11 mouse cellular contexts compared by ENCODE assay signal in genomic region chr6:83510210-83510609, GRCm38 (mm10). TPM values are rescaled to one million over a fixed set of nuclear protein-coding genes. Genes with fewer than 3 reads are reported as not detected.
A peak's percentile ranks its signal among the peaks of the same experiment; 100 is the strongest.
DNase-seq lines count a peak whose midpoint lies in the region; ATAC-seq and TF ChIP-seq lines count a peak whose summit lies in the region.
"Had no signal": no experiment of that assay in that cellular context is flagged by ENCODE, and none has a peak within 500 bp of the region (broad histone marks: within the 10 kb centered on the region; RNA-seq: fewer than 3 reads in every experiment).

No protein-coding gene starts in this region.

- no peak overlapping the region for H3K4me2 ChIP-seq in intestine, postnatal 0 days (replicated peaks; ENCODE audit: low read depth)
- no peak overlapping the region for H3K4me2 ChIP-seq in intestine, embryonic 15.5 days (replicated peaks)
- no peak overlapping the region for H3K4me2 ChIP-seq in liver, postnatal 0 days (ENCODE audit: low read depth, low read length)
- no peak overlapping the region for H3K4me2 ChIP-seq in liver, embryonic 11.5 days
- H3K4me2 ChIP-seq: embryonic facial prominence, embryonic 12.5 days; forebrain, embryonic 12.5 days had no signal

- no peak overlapping the region for H3K27ac ChIP-seq in intestine, postnatal 0 days (ENCODE audit: low read depth, low read length)
- H3K27ac ChIP-seq in intestine, embryonic 15.5 days: no peak overlapping the region
- no peak overlapping the region for H3K27ac ChIP-seq in liver, postnatal 0 days (ENCODE audit: low read depth)
- no peak overlapping the region for H3K27ac ChIP-seq in liver, embryonic 11.5 days (ENCODE audit: low read depth, low read length)
- H3K27ac ChIP-seq: embryonic facial prominence, embryonic 12.5 days; forebrain, embryonic 12.5 days had no signal

- no peaks in the 10 kb centered on the region; the same call in 1 of the 2 replicates for H3K27me3 ChIP-seq in intestine, postnatal 0 days (replicated peaks; ENCODE audit: control insufficient read depth, insufficient read depth, low read length)
- no peaks in the 10 kb centered on the region for H3K27me3 ChIP-seq in intestine, embryonic 15.5 days (replicated peaks)
- no peaks in the 10 kb centered on the region for H3K27me3 ChIP-seq in liver, postnatal 0 days (ENCODE audit: insufficient read depth, low read length)
- H3K27me3 ChIP-seq in liver, embryonic 11.5 days (replicated peaks; ENCODE audit: control insufficient read depth, insufficient read depth, low read length): no peaks in the 10 kb centered on the region
- H3K27me3 ChIP-seq: embryonic facial prominence, embryonic 12.5 days; forebrain, embryonic 12.5 days had no signal

- no peak overlapping the region for H3K4me3 ChIP-seq in intestine, postnatal 0 days (ENCODE audit: low read depth, low read length)
- H3K4me3 ChIP-seq in intestine, embryonic 15.5 days (replicated peaks): no peak overlapping the region
- H3K4me3 ChIP-seq in liver, postnatal 0 days (ENCODE audit: low read depth, low read length): no peak overlapping the region
- no peak overlapping the region for H3K4me3 ChIP-seq in liver, embryonic 11.5 days (ENCODE audit: low read depth, low read length)
- H3K4me3 ChIP-seq: embryonic facial prominence, embryonic 12.5 days; forebrain, embryonic 12.5 days had no signal

- TF ChIP-seq EP300 in liver, postnatal 0 days (IDR thresholded peaks at IDR 0.05; ENCODE audit: low read depth): no peak

- no peak for ATAC-seq in cerebellum, adult (ENCODE audit: insufficient number of reproducible peaks, low FRiP score, low TSS enrichment)
- no peak for ATAC-seq in intestine, postnatal 0 days
- ATAC-seq in intestine, embryonic 15.5 days: no peak
- ATAC-seq in liver, postnatal 0 days: no peak
- ATAC-seq in liver, embryonic 11.5 days (replicated peaks; ENCODE audit: low FRiP score): no peak

- H3K9ac ChIP-seq in intestine, postnatal 0 days (ENCODE audit: low read depth, low read length): no peak overlapping the region
- no peak overlapping the region for H3K9ac ChIP-seq in intestine, embryonic 15.5 days
- H3K9ac ChIP-seq in liver, postnatal 0 days (replicated peaks): no peak overlapping the region
- H3K9ac ChIP-seq in liver, embryonic 11.5 days (ENCODE audit: low read depth, low read length): no peak overlapping the region
- H3K9ac ChIP-seq: embryonic facial prominence, embryonic 12.5 days; forebrain, embryonic 12.5 days had no signal

- no peaks in the 10 kb centered on the region for H3K36me3 ChIP-seq in intestine, postnatal 0 days (ENCODE audit: control insufficient read depth, insufficient read depth)
- H3K36me3 ChIP-seq in intestine, embryonic 15.5 days: no peaks in the 10 kb centered on the region
- H3K36me3 ChIP-seq in liver, postnatal 0 days (replicated peaks; ENCODE audit: insufficient read depth, low read length): no peaks in the 10 kb centered on the region
- H3K36me3 ChIP-seq in liver, embryonic 11.5 days (ENCODE audit: control insufficient read depth, insufficient read depth, low read length): no peaks in the 10 kb centered on the region
- H3K36me3 ChIP-seq: embryonic facial prominence, embryonic 12.5 days; forebrain, embryonic 12.5 days had no signal

- no peaks in the 10 kb centered on the region for H3K9me3 ChIP-seq in intestine, postnatal 0 days (ENCODE audit: control insufficient read depth)
- H3K9me3 ChIP-seq in intestine, embryonic 15.5 days: no peaks in the 10 kb centered on the region
- no peaks in the 10 kb centered on the region for H3K9me3 ChIP-seq in liver, postnatal 0 days (ENCODE audit: low read length)
- H3K9me3 ChIP-seq in liver, embryonic 11.5 days (ENCODE audit: control insufficient read depth, low read length): no peaks in the 10 kb centered on the region
- H3K9me3 ChIP-seq: embryonic facial prominence, embryonic 12.5 days; forebrain, embryonic 12.5 days had no signal

- H3K4me1 ChIP-seq in intestine, postnatal 0 days (replicated peaks; ENCODE audit: control insufficient read depth, insufficient read depth, low read length): no peaks in the 10 kb centered on the region
- peaks cover 4% of the 10 kb centered on the region; the same call in 1 of the 2 replicates for H3K4me1 ChIP-seq in intestine, embryonic 15.5 days (replicated peaks)
- H3K4me1 ChIP-seq in liver, postnatal 0 days (ENCODE audit: insufficient read depth): peaks cover 8% of the 10 kb centered on the region
- 0 out of 2 replicates have a peak, but pooled peaks cover 7% of the 10 kb centered on the region for H3K4me1 ChIP-seq in liver, embryonic 11.5 days (replicated peaks; ENCODE audit: control insufficient read depth, insufficient read depth, low read length)

- peak; percentile 31 for DNase-seq in cerebellum, adult 8-10 months
- no peak for DNase-seq in liver, postnatal 0 days
- DNase-seq in liver, embryonic 11.5 days (ENCODE audit: low spot score): no peak
- DNase-seq in lung, postnatal 25 days (ENCODE audit: low spot score): peak; percentile 18
- no peak for DNase-seq in layer of hippocampus, adult 11-12 months (ENCODE audit: low spot score)
- DNase-seq: gastrocnemius, postnatal 14 days had no signal

- WGBS in intestine, postnatal 0 days: 54% methylated on average over 2 of the region's 2 CpGs
- WGBS in intestine, embryonic 15.5 days: 61% methylated on average over 2 of the region's 2 CpGs
- WGBS in liver, postnatal 0 days (ENCODE audit: insufficient replicate concordance): 61% methylated on average over 2 of the region's 2 CpGs
- 73% methylated on average over 2 of the region's 2 CpGs for WGBS in liver, embryonic 11.5 days

- TF ChIP-seq CTCF in intestine, postnatal 0 days (IDR thresholded peaks at IDR 0.05; ENCODE audit: low read depth): peak; percentile 59
- TF ChIP-seq CTCF in liver, postnatal 0 days (IDR thresholded peaks at IDR 0.05; ENCODE audit: low read depth): peak; percentile 14; the same call in 1 of the 2 replicates

RNA-seq across cellular contexts. Expression of gene Dguok, which starts 3.4 kb away (rescaled TPM):
- polyA plus RNA-seq in intestine, postnatal 0 days (2015; fragmentation: Nextera tagmentation; extraction: Ambion mirVana): 30.9 and 33.7 TPM in 2 replicates
- 68.8 and 73.3 TPM in 2 replicates for polyA plus RNA-seq in intestine, embryonic 15.5 days (2015; fragmentation: Nextera tagmentation; extraction: Ambion mirVana)
- 24.7 and 25.8 TPM in 2 replicates for polyA plus RNA-seq in liver, postnatal 0 days (2015; fragmentation: Nextera tagmentation; extraction: Ambion mirVana)
- 43.4 and 44.7 TPM in 2 replicates for polyA plus RNA-seq in liver, embryonic 11.5 days (2014; fragmentation: Nextera tagmentation; extraction: Ambion mirVana)

RNA-seq across cellular contexts. Expression of gene Actg2, which starts 25.9 kb away (rescaled TPM):
- polyA plus RNA-seq in intestine, postnatal 0 days (2015; fragmentation: Nextera tagmentation; extraction: Ambion mirVana): 2,265 and 2,375 TPM in 2 replicates
- 1,278 and 1,309 TPM in 2 replicates for polyA plus RNA-seq in intestine, embryonic 15.5 days (2015; fragmentation: Nextera tagmentation; extraction: Ambion mirVana)
- polyA plus RNA-seq in liver, postnatal 0 days (2015; fragmentation: Nextera tagmentation; extraction: Ambion mirVana): 2.1 and 2.6 TPM in 2 replicates
- polyA plus RNA-seq in liver, embryonic 11.5 days (2014; fragmentation: Nextera tagmentation; extraction: Ambion mirVana): 7.6 and 9.1 TPM in 2 replicates

RNA-seq across cellular contexts. Expression of gene Tet3, which starts 51.3 kb away (rescaled TPM):
- polyA plus RNA-seq in intestine, postnatal 0 days (2015; fragmentation: Nextera tagmentation; extraction: Ambion mirVana): 28.1 and 34.3 TPM in 2 replicates
- polyA plus RNA-seq in intestine, embryonic 15.5 days (2015; fragmentation: Nextera tagmentation; extraction: Ambion mirVana): 41.8 and 42.8 TPM in 2 replicates
- polyA plus RNA-seq in liver, postnatal 0 days (2015; fragmentation: Nextera tagmentation; extraction: Ambion mirVana): 7.9 and 8.5 TPM in 2 replicates
- 22.0 and 22.8 TPM in 2 replicates for polyA plus RNA-seq in liver, embryonic 11.5 days (2014; fragmentation: Nextera tagmentation; extraction: Ambion mirVana)

Comparison
In these comparisons a context has a peak if more than half of its experiments do, and no peak if none do; other contexts are left out.
1. DNase-seq: peak in cerebellum, adult 8-10 months (single experiment) and lung, postnatal 25 days (single experiment); none in liver, postnatal 0 days (single experiment), liver, embryonic 11.5 days (single experiment) and layer of hippocampus, adult 11-12 months (single experiment).
2. RNA of gene Actg2, which starts 25.9 kb away (polyA plus RNA-seq): 2,265 to 2,375 TPM in intestine, postnatal 0 days and 1,278 to 1,309 TPM in intestine, embryonic 15.5 days; 7.6 to 9.1 TPM in liver, embryonic 11.5 days and 2.1 to 2.6 TPM in liver, postnatal 0 days; every median in the first group is over 100 times any median in the second.